Comparison of ENCODE assay signal across 29 mouse cellular contexts in the genomic region with DNA sequence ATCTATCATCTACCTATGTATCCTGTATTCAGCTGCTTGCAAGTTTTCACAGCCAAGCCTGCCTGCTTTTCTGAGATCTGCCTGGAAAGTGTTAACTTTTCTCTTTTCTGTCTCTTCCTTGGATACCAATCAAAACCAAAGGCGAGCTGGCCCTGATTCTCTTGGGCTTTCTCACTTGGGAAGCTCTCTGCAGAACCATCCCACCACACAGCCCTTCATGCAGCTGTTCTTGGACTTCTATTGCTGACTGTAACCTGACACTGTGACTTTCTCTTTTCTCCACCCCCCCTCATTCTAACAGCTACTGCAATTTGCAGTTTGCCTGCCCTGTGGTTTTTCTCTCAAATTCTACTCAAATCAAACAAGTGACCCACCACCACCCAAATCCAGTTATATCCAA. TPM values are rescaled to one million over a fixed set of nuclear protein-coding genes. Genes with fewer than 3 reads are reported as not detected.
A peak's percentile ranks its signal among the peaks of the same experiment; 100 is the strongest.
DNase-seq lines count a peak whose midpoint lies in the region; ATAC-seq lines count a peak whose summit lies in the region.
"Had no signal": no experiment of that assay in that cellular context is flagged by ENCODE, and none has a peak within 500 bp of the region (broad histone marks: within the 10 kb centered on the region; RNA-seq: fewer than 3 reads in every experiment).

No protein-coding gene starts in this region.

- H3K9ac ChIP-seq in forebrain, embryonic 11.5 days (ENCODE audit: low read length) = no peak overlapping the region
- no peak overlapping the region for H3K9ac ChIP-seq in intestine, embryonic 14.5 days (ENCODE audit: low read length)
- no peak overlapping the region for H3K9ac ChIP-seq in intestine, embryonic 15.5 days
- H3K9ac ChIP-seq in neural tube, embryonic 15.5 days (replicated peaks) = no peak overlapping the region
- H3K9ac ChIP-seq: embryonic facial prominence, embryonic 15.5 days; heart, embryonic 15.5 days; hindbrain, embryonic 13.5 days; kidney, embryonic 15.5 days; limb, embryonic 15.5 days; liver, embryonic 13.5 days; stomach, embryonic 15.5 days had no signal

- no peak overlapping the region for H3K4me2 ChIP-seq in forebrain, embryonic 11.5 days (ENCODE audit: low read depth, low read length, severe bottlenecking)
- H3K4me2 ChIP-seq in intestine, embryonic 14.5 days (ENCODE audit: low read length) = no peak overlapping the region
- no peak overlapping the region for H3K4me2 ChIP-seq in intestine, embryonic 15.5 days (replicated peaks)
- H3K4me2 ChIP-seq in neural tube, embryonic 15.5 days = no peak overlapping the region
- H3K4me2 ChIP-seq: embryonic facial prominence, embryonic 15.5 days; heart, embryonic 15.5 days; hindbrain, embryonic 13.5 days; kidney, embryonic 15.5 days; limb, embryonic 15.5 days; liver, embryonic 13.5 days; midbrain, embryonic 11.5 days; stomach, embryonic 15.5 days had no signal

- H3K4me1 ChIP-seq in forebrain, embryonic 10.5 days = peaks cover 6% of the 10 kb centered on the region
- H3K4me1 ChIP-seq in forebrain, embryonic 11.5 days (replicated peaks; ENCODE audit: control insufficient read depth, insufficient read depth, low read length) = no peaks in the 10 kb centered on the region; the same call in 1 of the 2 replicates
- H3K4me1 ChIP-seq in intestine, embryonic 14.5 days (replicated peaks; ENCODE audit: control insufficient read depth, insufficient read depth, low read length) = no peaks in the 10 kb centered on the region
- H3K4me1 ChIP-seq in intestine, embryonic 15.5 days (replicated peaks) = no peaks in the 10 kb centered on the region
- H3K4me1 ChIP-seq in neural tube, embryonic 15.5 days = no peaks in the 10 kb centered on the region
- H3K4me1 ChIP-seq: embryonic facial prominence, embryonic 15.5 days; heart, embryonic 15.5 days; hindbrain, embryonic 13.5 days; kidney, embryonic 15.5 days; limb, embryonic 15.5 days; liver, embryonic 13.5 days; stomach, embryonic 15.5 days had no signal

- 65% methylated on average over 1 of the region's 1 CpGs for WGBS in forebrain, embryonic 10.5 days
- WGBS in forebrain, embryonic 11.5 days = 52% methylated on average over 1 of the region's 1 CpGs
- WGBS in intestine, embryonic 14.5 days = 20% methylated on average over 1 of the region's 1 CpGs
- 12% methylated on average over 1 of the region's 1 CpGs for WGBS in intestine, embryonic 15.5 days
- WGBS in neural tube, embryonic 15.5 days = 35% methylated on average over 1 of the region's 1 CpGs

- peak; percentile 5 for DNase-seq in forebrain, embryonic 10.5 days (ENCODE audit: extremely low spot score, low spot score)
- DNase-seq in forebrain, embryonic 11.5 days (ENCODE audit: low spot score) = no peak
- peak; percentile 36 for DNase-seq in intestine, embryonic 14.5 days (ENCODE audit: low spot score)
- peak; percentile 10 for DNase-seq in neural tube, embryonic 10.5 days (ENCODE audit: extremely low spot score, low spot score)
- DNase-seq in cerebellum, postnatal 4 days (ENCODE audit: low spot score in 2 of 2) = no peak
- DNase-seq: adrenal gland, postnatal 14 days; cerebellum, adult 11 months; cerebellum, adult 9-10 months; gastrocnemius, postnatal 14 days; heart, postnatal 4 days; kidney, adult 11 months; kidney, postnatal 36 days; liver, embryonic 13.5 days; lung, adult 2 months; retina, postnatal 1 day; right cerebral cortex, postnatal 14 days had no signal

- no peaks in the 10 kb centered on the region for H3K9me3 ChIP-seq in forebrain, embryonic 10.5 days
- H3K9me3 ChIP-seq in forebrain, embryonic 11.5 days (ENCODE audit: control insufficient read depth, low read length) = no peaks in the 10 kb centered on the region
- H3K9me3 ChIP-seq in intestine, embryonic 14.5 days (ENCODE audit: control insufficient read depth, low read length) = no peaks in the 10 kb centered on the region
- H3K9me3 ChIP-seq in intestine, embryonic 15.5 days = no peaks in the 10 kb centered on the region
- no peaks in the 10 kb centered on the region for H3K9me3 ChIP-seq in neural tube, embryonic 15.5 days (replicated peaks)
- H3K9me3 ChIP-seq: embryonic facial prominence, embryonic 15.5 days; G1E; heart, embryonic 15.5 days; hindbrain, embryonic 13.5 days; kidney, embryonic 15.5 days; limb, embryonic 15.5 days; liver, embryonic 13.5 days; stomach, embryonic 15.5 days had no signal

- H3K4me3 ChIP-seq in forebrain, embryonic 10.5 days = no peak overlapping the region
- no peak overlapping the region for H3K4me3 ChIP-seq in forebrain, embryonic 11.5 days (ENCODE audit: low read depth, low read length)
- no peak overlapping the region for H3K4me3 ChIP-seq in intestine, embryonic 14.5 days (ENCODE audit: low read depth, low read length)
- H3K4me3 ChIP-seq in intestine, embryonic 15.5 days (replicated peaks) = no peak overlapping the region
- no peak overlapping the region for H3K4me3 ChIP-seq in neural tube, embryonic 15.5 days (replicated peaks)
- H3K4me3 ChIP-seq: embryonic facial prominence, embryonic 15.5 days; heart, embryonic 15.5 days; hindbrain, embryonic 13.5 days; kidney, embryonic 15.5 days; layer of hippocampus, adult 2 months; left cerebral cortex, adult 2 months; limb, embryonic 15.5 days; liver, embryonic 13.5 days; stomach, embryonic 15.5 days had no signal

- no peaks in the 10 kb centered on the region for H3K27me3 ChIP-seq in forebrain, embryonic 10.5 days (ENCODE audit: poor library complexity, severe bottlenecking)
- no peaks in the 10 kb centered on the region for H3K27me3 ChIP-seq in forebrain, embryonic 11.5 days (ENCODE audit: control insufficient read depth, insufficient read depth, low read length)
- no peaks in the 10 kb centered on the region for H3K27me3 ChIP-seq in intestine, embryonic 14.5 days (replicated peaks; ENCODE audit: control insufficient read depth, insufficient read depth, low read length)
- H3K27me3 ChIP-seq in intestine, embryonic 15.5 days (replicated peaks) = no peaks in the 10 kb centered on the region
- H3K27me3 ChIP-seq in neural tube, embryonic 15.5 days (replicated peaks) = no peaks in the 10 kb centered on the region
- H3K27me3 ChIP-seq: embryonic facial prominence, embryonic 15.5 days; heart, embryonic 15.5 days; hindbrain, embryonic 13.5 days; kidney, embryonic 15.5 days; limb, embryonic 15.5 days; stomach, embryonic 15.5 days had no signal

- H3K36me3 ChIP-seq in forebrain, embryonic 10.5 days (replicated peaks) = no peaks in the 10 kb centered on the region
- no peaks in the 10 kb centered on the region for H3K36me3 ChIP-seq in forebrain, embryonic 11.5 days (ENCODE audit: control insufficient read depth, insufficient read depth, low read length)
- H3K36me3 ChIP-seq in intestine, embryonic 14.5 days (ENCODE audit: control insufficient read depth, insufficient read depth, low read length) = no peaks in the 10 kb centered on the region
- no peaks in the 10 kb centered on the region for H3K36me3 ChIP-seq in intestine, embryonic 15.5 days
- H3K36me3 ChIP-seq in neural tube, embryonic 15.5 days = no peaks in the 10 kb centered on the region
- H3K36me3 ChIP-seq: embryonic facial prominence, embryonic 15.5 days; G1E; heart, embryonic 15.5 days; hindbrain, embryonic 13.5 days; kidney, embryonic 15.5 days; limb, embryonic 15.5 days; liver, embryonic 13.5 days; stomach, embryonic 15.5 days had no signal

- H3K27ac ChIP-seq in forebrain, embryonic 10.5 days = no peak overlapping the region
- no peak overlapping the region for H3K27ac ChIP-seq in forebrain, embryonic 11.5 days (ENCODE audit: low read depth, low read length)
- H3K27ac ChIP-seq in intestine, embryonic 14.5 days (ENCODE audit: low read depth) = no peak overlapping the region
- no peak overlapping the region for H3K27ac ChIP-seq in intestine, embryonic 15.5 days
- H3K27ac ChIP-seq in neural tube, embryonic 15.5 days (replicated peaks) = no peak overlapping the region
- H3K27ac ChIP-seq: embryonic facial prominence, embryonic 15.5 days; heart, embryonic 15.5 days; hindbrain, embryonic 13.5 days; kidney, embryonic 15.5 days; layer of hippocampus, adult 2 months; left cerebral cortex, adult 2 months; limb, embryonic 15.5 days; liver, embryonic 13.5 days; stomach, embryonic 15.5 days had no signal

- no peak for ATAC-seq in forebrain, embryonic 11.5 days (replicated peaks; ENCODE audit: low FRiP score)
- ATAC-seq in intestine, embryonic 14.5 days (replicated peaks; ENCODE audit: low FRiP score, low TSS enrichment, low read depth) = no peak
- ATAC-seq in intestine, embryonic 15.5 days = no peak
- no peak for ATAC-seq in neural tube, embryonic 15.5 days (ENCODE audit: low FRiP score)
- ATAC-seq: forebrain, embryonic 14.5 days had no signal

RNA-seq across cellular contexts. Expression of gene Nnmt, which starts 6.1 kb away (rescaled TPM):
- polyA plus RNA-seq in forebrain, embryonic 10.5 days (2016; fragmentation: Nextera tagmentation; extraction: Ambion mirVana) = 0.73 and 1.2 TPM in 2 replicates
- 1.1 and 1.9 TPM in 2 replicates for polyA plus RNA-seq in forebrain, embryonic 11.5 days (2014; fragmentation: Nextera tagmentation; extraction: Ambion mirVana)
- polyA plus RNA-seq in intestine, embryonic 14.5 days (2014; fragmentation: Nextera tagmentation; extraction: Ambion mirVana) = 2.3 and 2.7 TPM in 2 replicates
- 3.0 and 3.5 TPM in 2 replicates for polyA plus RNA-seq in intestine, embryonic 15.5 days (2015; fragmentation: Nextera tagmentation; extraction: Ambion mirVana)
- 0.70 and 0.92 TPM in 2 replicates for polyA plus RNA-seq in neural tube, embryonic 15.5 days (2015; fragmentation: Nextera tagmentation; extraction: Ambion mirVana)
- polyA plus RNA-seq: G1E had no signal

Comparison
In these comparisons a context has a peak if more than half of its experiments do, and no peak if none do; other contexts are left out.
1. DNase-seq: peak in forebrain, embryonic 10.5 days (single experiment), intestine, embryonic 14.5 days (single experiment) and neural tube, embryonic 10.5 days (single experiment); none in forebrain, embryonic 11.5 days (single experiment) and cerebellum, postnatal 4 days (0 of 2).